Mouse (Mus musculus): ENCODE results near the gene Gdap1l1. TPM values are rescaled to one million over a fixed set of nuclear protein-coding genes. Genes with fewer than 3 reads are reported as not detected.
A peak's percentile ranks its signal among the peaks of the same experiment; 100 is the strongest.

Gene Gdap1l1
- polyA plus RNA-seq, 1 experiment from 2014 or later: 0.64 TPM

- peak overlapping the region; percentile 72 for H3K4me3 ChIP-seq (replicated peaks; ENCODE audit: low read depth, low read length)
- TF ChIP-seq CTCF (IDR thresholded peaks at IDR 0.05; ENCODE audit: low read depth): no peak
- ATAC-seq (replicated peaks; ENCODE audit: low FRiP score, low read depth): peak; percentile 69
- WGBS: 4% methylated on average over 36 of the region's 36 CpGs
- H3K9ac ChIP-seq (ENCODE audit: low read depth, low read length): peak overlapping the region; percentile 75
- H3K9me3 ChIP-seq (replicated peaks; ENCODE audit: low read length): no peaks in the 10 kb centered on the region
- H3K4me1 ChIP-seq (replicated peaks; ENCODE audit: insufficient read depth, low read length): peaks cover 8% of the 10 kb centered on the region; the same call in 1 of the 2 replicates
- peak overlapping the region; percentile 60 for H3K27ac ChIP-seq
- H3K4me2 ChIP-seq (ENCODE audit: low read length): peak overlapping the region; percentile 91
- no peaks in the 10 kb centered on the region for H3K27me3 ChIP-seq (ENCODE audit: insufficient read depth, low read length)
- peaks cover 11% of the 10 kb centered on the region; the same call in 1 of the 2 replicates for H3K36me3 ChIP-seq (ENCODE audit: insufficient read depth, low read length)
- DNase-seq (ENCODE audit: low spot score): peak; percentile 27
Observed at GRCm38 (mm10) chr2:163471710-163472465, 33.6 kb downstream of the Gdap1l1 start.

GRCm38 (mm10) chr2:163472466-163472851 is 34.2 kb downstream of the Gdap1l1 start, which contains the start of gene Fitm2:
Fitm2 (minus strand) TSS chr2:163472629.
- peak within 1 kb of the TSS; percentile 91 for H3K4me2 ChIP-seq (ENCODE audit: low read length)
- H3K27me3 ChIP-seq (ENCODE audit: insufficient read depth, low read length): no peaks in the 10 kb centered on the region
- H3K4me1 ChIP-seq (replicated peaks; ENCODE audit: insufficient read depth, low read length): peaks cover 8% of the 10 kb centered on the region; the same call in 1 of the 2 replicates
- no peaks in the 10 kb centered on the region for H3K9me3 ChIP-seq (replicated peaks; ENCODE audit: low read length)
- peak; percentile 100 for TF ChIP-seq CTCF (IDR thresholded peaks at IDR 0.05; ENCODE audit: low read depth)
- 0% methylated on average over 23 of the region's 30 CpGs for WGBS
- ATAC-seq (replicated peaks; ENCODE audit: low FRiP score, low read depth): peak; percentile 97
- peak within 1 kb of the TSS; percentile 60 for H3K27ac ChIP-seq
- peak within 1 kb of the TSS; percentile 72 for H3K4me3 ChIP-seq (replicated peaks; ENCODE audit: low read depth, low read length)
- peaks cover 11% of the 10 kb centered on the region; the same call in 1 of the 2 replicates for H3K36me3 ChIP-seq (ENCODE audit: insufficient read depth, low read length)
- H3K9ac ChIP-seq (ENCODE audit: low read depth, low read length): peak within 1 kb of the TSS; percentile 75
- peak; percentile 96 for DNase-seq (ENCODE audit: low spot score)

GRCm38 (mm10) chr2:163480191-163480825 is 42.0 kb downstream of the Gdap1l1 start:
- peak; percentile 55 for TF ChIP-seq CTCF (IDR thresholded peaks at IDR 0.05; ENCODE audit: low read depth)
- 58% methylated on average over 18 of the region's 18 CpGs for WGBS
- H3K27me3 ChIP-seq (ENCODE audit: insufficient read depth, low read length): peaks cover 4% of the 10 kb centered on the region
- no peak overlapping the region for H3K4me3 ChIP-seq (replicated peaks; ENCODE audit: low read depth, low read length)
- no peaks in the 10 kb centered on the region for H3K36me3 ChIP-seq (ENCODE audit: insufficient read depth, low read length)
- H3K4me2 ChIP-seq (ENCODE audit: low read length): no peak overlapping the region
- H3K4me1 ChIP-seq (replicated peaks; ENCODE audit: insufficient read depth, low read length): no peaks in the 10 kb centered on the region
- peak; percentile 18 for DNase-seq (ENCODE audit: low spot score)
- no peak overlapping the region for H3K27ac ChIP-seq
- H3K9ac ChIP-seq (ENCODE audit: low read depth, low read length): no peak overlapping the region
- no peaks in the 10 kb centered on the region for H3K9me3 ChIP-seq (replicated peaks; ENCODE audit: low read length)
- ATAC-seq (replicated peaks; ENCODE audit: low FRiP score, low read depth): no peak

GRCm38 (mm10) chr2:163481539-163482029 is 43.3 kb downstream of the Gdap1l1 start:
- ATAC-seq (replicated peaks; ENCODE audit: low FRiP score, low read depth) (peak; percentile 77), DNase-seq (ENCODE audit: low spot score) (peak; percentile 29)
- 4% methylated on average over 21 of the region's 21 CpGs for WGBS
- TF ChIP-seq CTCF (IDR thresholded peaks at IDR 0.05; ENCODE audit: low read depth): peak; percentile 57
- Histone ChIP-seq H3K4me3 (replicated peaks; ENCODE audit: low read depth, low read length) (peak overlapping the region; percentile 22), H3K4me2 (ENCODE audit: low read length) (peak overlapping the region; percentile 51), H3K36me3 (ENCODE audit: insufficient read depth, low read length) (no peaks in the 10 kb centered on the region), H3K9me3 (replicated peaks; ENCODE audit: low read length) (no peaks in the 10 kb centered on the region), H3K27ac (peak overlapping the region; percentile 52; the same call in 1 of the 2 replicates), H3K27me3 (ENCODE audit: insufficient read depth, low read length) (peaks cover 4% of the 10 kb centered on the region), H3K4me1 (replicated peaks; ENCODE audit: insufficient read depth, low read length) (no peaks in the 10 kb centered on the region), H3K9ac (ENCODE audit: low read depth, low read length) (no peak overlapping the region)

- Histone ChIP-seq H3K9me3 (replicated peaks; ENCODE audit: low read length) (no peaks in the 10 kb centered on the region), H3K27ac (no peak overlapping the region), H3K4me3 (replicated peaks; ENCODE audit: low read depth, low read length) (no peak overlapping the region), H3K9ac (ENCODE audit: low read depth, low read length) (no peak overlapping the region), H3K27me3 (ENCODE audit: insufficient read depth, low read length) (no peaks in the 10 kb centered on the region), H3K4me1 (replicated peaks; ENCODE audit: insufficient read depth, low read length) (no peaks in the 10 kb centered on the region), H3K4me2 (ENCODE audit: low read length) (no peak overlapping the region), H3K36me3 (ENCODE audit: insufficient read depth, low read length) (no peaks in the 10 kb centered on the region)
- ATAC-seq (replicated peaks; ENCODE audit: low FRiP score, low read depth) (no peak), DNase-seq (ENCODE audit: low spot score) (no peak)
- WGBS: 86% methylated on average over 3 of the region's 3 CpGs
- no peak for TF ChIP-seq CTCF (IDR thresholded peaks at IDR 0.05; ENCODE audit: low read depth)
Observed at GRCm38 (mm10) chr2:163487360-163487759, 49.1 kb downstream of the Gdap1l1 start.

GRCm38 (mm10) chr2:163489725-163490291 is 51.5 kb downstream of the Gdap1l1 start:
- no peaks in the 10 kb centered on the region for H3K36me3 ChIP-seq (ENCODE audit: insufficient read depth, low read length)
- no peak overlapping the region for H3K9ac ChIP-seq (ENCODE audit: low read depth, low read length)
- peak; percentile 50; the same call in 1 of the 2 replicates for ATAC-seq (replicated peaks; ENCODE audit: low FRiP score, low read depth)
- no peak overlapping the region for H3K4me2 ChIP-seq (ENCODE audit: low read length)
- no peaks in the 10 kb centered on the region for H3K9me3 ChIP-seq (replicated peaks; ENCODE audit: low read length)
- no peak overlapping the region for H3K27ac ChIP-seq
- WGBS: 27% methylated on average over 5 of the region's 5 CpGs
- no peaks in the 10 kb centered on the region for H3K27me3 ChIP-seq (ENCODE audit: insufficient read depth, low read length)
- H3K4me1 ChIP-seq (replicated peaks; ENCODE audit: insufficient read depth, low read length): no peaks in the 10 kb centered on the region
- TF ChIP-seq CTCF (IDR thresholded peaks at IDR 0.05; ENCODE audit: low read depth): no peak
- H3K4me3 ChIP-seq (replicated peaks; ENCODE audit: low read depth, low read length): no peak overlapping the region
- DNase-seq (ENCODE audit: low spot score): no peak

Measured in kidney, postnatal 0 days (tissue).